Mouse (Mus musculus) granulocyte monocyte progenitor cell, adult 5-6 weeks (primary cell): ENCODE measurements around the gene Zfp369. TPM values are rescaled to one million over a fixed set of nuclear protein-coding genes. Genes with fewer than 3 reads are reported as not detected.
"Not testable (repeated sequence)": the region's sequence is repeated elsewhere in the genome, so short reads cannot be mapped to it uniquely, and the experiment has no call there.

ENCODE experiments used
- ATAC-seq: replicated peaks from 2 replicates; pipeline ENCODE4 v1.8.0; 2016; ENCODE audit warnings: mild to moderate bottlenecking, moderate TSS enrichment, inconsistent platforms; ENCODE audit not compliant: poor library complexity, severe bottlenecking
- total RNA-seq, 2 experiments: library from RNA; stranded (forward) in 1 of 2; stranded (reverse) in 1 of 2; fragments of 200-712, 200-1000 nt in 1 of 2; fragments of >200 nt in 1 of 2; fragmentation: Nextera tagmentation in 1 of 2; gene quantifications; 2 replicates each; pipeline ENCODE4 v1.2.3; 2014 to 2017

Gene Zfp369
- 34.1 and 67.7 TPM in 2 replicates for total RNA-seq (2014; fragmentation: Nextera tagmentation)
- 38.7 and 47.5 TPM in 2 replicates for total RNA-seq (2017)

GRCm38 (mm10) chr13:65278383-65279341 lies at the start of gene Zfp369:
Gene Zfp369, plus strand, starts transcription at chr13:65278814.
- ATAC-seq: peak; percentile 93

- ATAC-seq: no peak
Observed at GRCm38 (mm10) chr13:65237211-65237610, 41.4 kb upstream of the Zfp369 start.

- peak; percentile 54 for ATAC-seq
Observed at GRCm38 (mm10) chr13:65240509-65241098, 38.0 kb upstream of the Zfp369 start.

GRCm38 (mm10) chr13:65241099-65241626 lies 37.5 kb upstream of the Zfp369 start:
- ATAC-seq: peak; percentile 63

- peak; percentile 25 for ATAC-seq
Observed at GRCm38 (mm10) chr13:65241627-65242318, 36.8 kb upstream of the Zfp369 start.

GRCm38 (mm10) chr13:65242319-65242787 lies 36.3 kb upstream of the Zfp369 start:
- ATAC-seq: no peak

GRCm38 (mm10) chr13:65243273-65243672 lies 35.3 kb upstream of the Zfp369 start:
- ATAC-seq: no peak

- ATAC-seq: peak; percentile 30; the same call in 1 of the 2 replicates
Observed at GRCm38 (mm10) chr13:65258175-65258954, 20.2 kb upstream of the Zfp369 start.

- no peak for ATAC-seq
Observed at GRCm38 (mm10) chr13:65259239-65259638, 19.4 kb upstream of the Zfp369 start, which contains the start of gene Gm10775. Gene Gm10775, plus strand, starts transcription at chr13:65259539.

- no peak for ATAC-seq
Observed at GRCm38 (mm10) chr13:65262086-65262485, 16.5 kb upstream of the Zfp369 start.

- ATAC-seq: no peak
Observed at GRCm38 (mm10) chr13:65277994-65278382, 626 bp upstream of the Zfp369 start.

GRCm38 (mm10) chr13:65286771-65287170 lies 8.2 kb downstream of the Zfp369 start:
- no peak; the same call in 1 of the 2 replicates for ATAC-seq

GRCm38 (mm10) chr13:65296354-65296753 lies 17.7 kb downstream of the Zfp369 start:
- ATAC-seq: no peak

GRCm38 (mm10) chr13:65310849-65311248 lies 32.2 kb downstream of the Zfp369 start:
- not testable (repeated sequence) for ATAC-seq

- ATAC-seq: peak; percentile 65
Observed at GRCm38 (mm10) chr13:65311311-65311755, 32.7 kb downstream of the Zfp369 start.

- no peak for ATAC-seq
Observed at GRCm38 (mm10) chr13:65311826-65312225, 33.2 kb downstream of the Zfp369 start.

GRCm38 (mm10) chr13:65348501-65348900 lies 69.9 kb downstream of the Zfp369 start:
- ATAC-seq: not testable (repeated sequence)

GRCm38 (mm10) chr13:65351768-65352167 lies 73.2 kb downstream of the Zfp369 start:
- ATAC-seq: not testable (repeated sequence)
